Mouse (Mus musculus) heart, embryonic 12.5 days (tissue): ENCODE measurements at regions not wholly inside any gene's neighbourhood (a gene's known extent, or its start where the extent isn't known, plus 50 kb on each side); places are given as distances from the start of the nearest gene placed in this dataset.

Experiments used
- ATAC-seq: fragments of 200-750 bp; cut with Nextera tagmentation; 2 replicates; pipeline ENCODE4 v1.8.0; 2017; ENCODE audit warnings: moderate TSS enrichment, moderate library complexity; ENCODE audit not compliant: insufficient number of reproducible peaks, low FRiP score
- H3K27ac ChIP-seq: fragments of 300-500 bp; sonication (generic); 2 replicates; pipeline ENCODE4 v1.5.1; 2016; ENCODE audit warnings: mild to moderate bottlenecking, moderate library complexity; ENCODE audit not compliant: poor library complexity, severe bottlenecking
- H3K27me3 ChIP-seq: fragments of 300-500 bp; sonication (generic); replicated peaks from 2 replicates; pipeline ENCODE4 v1.6.1; 2016; ENCODE audit warnings: mild to moderate bottlenecking, moderate library complexity
- H3K36me3 ChIP-seq: fragments of 300-500 bp; sonication (generic); 2 replicates; pipeline ENCODE4 v1.6.1; 2016; ENCODE audit warnings: mild to moderate bottlenecking, moderate library complexity
- H3K4me1 ChIP-seq: fragments of 300-500 bp; sonication (generic); replicated peaks from 2 replicates; pipeline ENCODE4 v1.6.1; 2016; ENCODE audit warnings: mild to moderate bottlenecking
- H3K4me2 ChIP-seq: fragments of 300-500 bp; sonication (generic); 2 replicates; pipeline ENCODE4 v1.6.1; 2016; ENCODE audit warnings: mild to moderate bottlenecking, moderate library complexity
- H3K4me3 ChIP-seq: fragments of 300-500 bp; sonication (generic); 2 replicates; pipeline ENCODE4 v1.5.1; 2016; ENCODE audit warnings: mild to moderate bottlenecking
- H3K9ac ChIP-seq: fragments of 300-500 bp; sonication (generic); 2 replicates; pipeline ENCODE4 v1.6.1; 2016; ENCODE audit warnings: mild to moderate bottlenecking, moderate library complexity
- H3K9me3 ChIP-seq: fragments of 300-500 bp; sonication (generic); replicated peaks from 2 replicates; pipeline ENCODE4 v1.6.1; 2016; ENCODE audit warnings: mild to moderate bottlenecking, moderate library complexity
- WGBS: fragments of 180-500 bp; shearing (Covaris S2); methylation state at CpG from one replicate; pipeline ENCODE4 v1.1.7; 2016; 5-methylcytosine and 5-hydroxymethylcytosine counted together

DNA sequence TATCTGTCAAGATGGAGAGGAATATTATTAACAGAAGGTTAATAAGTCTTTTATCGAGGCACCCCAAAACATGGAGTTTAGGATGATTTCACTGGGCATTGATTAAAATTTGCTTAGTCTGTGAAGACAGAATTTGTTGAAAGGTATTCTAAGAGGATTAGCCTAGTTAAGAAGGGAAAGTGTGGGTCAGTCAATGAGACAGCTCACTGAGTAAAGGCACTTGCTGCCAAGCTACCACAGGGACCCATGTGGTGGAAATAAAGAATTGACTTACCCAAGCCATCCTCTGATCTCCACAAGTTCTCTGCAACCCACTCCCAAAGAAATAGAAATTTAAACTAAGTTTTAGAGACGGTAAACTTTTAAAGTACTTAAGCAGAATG, 63.0 kb upstream of the Man1a2 start:
- Histone ChIP-seq H3K4me1 (peaks cover 20% of the 10 kb centered on the region), H3K27me3 (no peaks in the 10 kb centered on the region), H3K27ac (no peak overlapping the region), H3K9me3 (no peaks in the 10 kb centered on the region), H3K4me2 (no peak overlapping the region), H3K4me3 (no peak overlapping the region), H3K36me3 (no peaks in the 10 kb centered on the region), H3K9ac (no peak overlapping the region)
- 59% methylated on average over 2 of the region's 2 CpGs for WGBS
- ATAC-seq, result no peak

DNA sequence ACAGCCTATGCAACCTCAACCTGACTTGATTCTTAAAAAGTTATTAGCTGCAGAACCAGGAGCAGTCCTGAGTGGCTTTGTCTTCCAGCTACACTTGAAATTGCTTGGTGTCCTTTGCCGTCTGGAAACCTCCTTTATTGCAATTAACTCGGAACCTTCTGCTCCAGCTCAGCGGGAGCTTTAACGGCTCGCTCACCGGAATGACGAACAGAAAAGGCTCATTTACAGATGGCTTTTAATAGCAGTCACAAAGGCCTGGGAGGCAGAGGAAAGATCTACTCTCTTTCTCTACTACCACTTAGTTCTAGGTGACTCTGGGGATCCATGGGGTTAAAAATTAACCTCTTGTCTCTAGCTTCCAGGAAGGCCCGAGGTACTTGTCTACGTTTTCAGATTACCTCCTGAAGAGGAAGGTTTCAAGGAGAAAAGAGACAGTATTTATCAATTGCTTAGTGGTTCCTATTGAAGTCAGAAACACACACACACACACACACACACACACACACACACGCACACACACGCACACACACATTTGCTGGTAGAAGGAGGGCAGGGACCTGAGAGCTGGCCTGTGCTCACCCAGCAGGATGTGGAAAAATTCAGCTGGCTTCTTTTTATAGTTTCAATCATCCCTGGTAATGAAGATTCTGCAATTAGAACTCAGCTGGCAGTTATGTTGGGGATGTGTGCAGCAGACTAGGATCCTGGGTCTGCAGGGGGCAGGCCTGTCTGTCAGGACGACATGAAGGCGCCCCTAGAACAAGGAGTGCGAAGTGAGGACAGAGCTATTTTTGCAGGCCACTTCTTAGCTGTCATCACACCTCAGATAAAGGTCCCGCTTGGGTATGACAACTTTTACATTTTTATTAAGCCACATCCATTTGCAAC, 62.4 kb upstream of the Man1a2 start:
- ATAC-seq, result peak; percentile 80
- Histone ChIP-seq H3K9ac (no peak overlapping the region), H3K9me3 (no peaks in the 10 kb centered on the region), H3K27me3 (no peaks in the 10 kb centered on the region), H3K27ac (peak overlapping the region; percentile 81), H3K36me3 (no peaks in the 10 kb centered on the region), H3K4me1 (peaks cover 20% of the 10 kb centered on the region), H3K4me2 (peak overlapping the region; percentile 24), H3K4me3 (no peak overlapping the region)
- WGBS, result 42% methylated on average over 15 of the region's 15 CpGs

DNA sequence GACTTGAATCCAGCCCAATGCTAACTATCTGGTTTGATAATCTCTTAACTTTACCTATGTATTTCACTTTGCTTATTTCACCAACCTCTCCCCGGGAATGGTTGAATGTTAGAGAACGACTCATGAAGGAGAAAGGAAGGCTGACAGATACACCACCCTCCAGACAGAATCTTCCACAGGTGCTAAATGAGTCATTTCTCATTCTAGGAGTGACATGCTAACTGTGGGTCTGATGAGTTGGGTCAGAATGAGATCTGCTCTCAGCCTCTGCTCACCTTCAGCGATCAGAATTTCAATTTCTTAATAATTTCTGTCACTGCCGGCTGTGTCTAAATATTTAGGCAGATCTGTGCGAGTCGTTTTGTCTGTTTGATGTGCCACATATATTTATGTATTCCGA, 52.4 kb upstream of the Man1a2 start:
- Histone ChIP-seq H3K27me3 (no peaks in the 10 kb centered on the region), H3K4me2 (no peak overlapping the region), H3K4me3 (no peak overlapping the region), H3K9ac (no peak overlapping the region), H3K36me3 (no peaks in the 10 kb centered on the region), H3K4me1 (peaks cover 7% of the 10 kb centered on the region; the same call in 1 of the 2 replicates), H3K27ac (no peak overlapping the region), H3K9me3 (no peaks in the 10 kb centered on the region)
- ATAC-seq, result no peak
- 84% methylated on average over 7 of the region's 7 CpGs for WGBS

DNA sequence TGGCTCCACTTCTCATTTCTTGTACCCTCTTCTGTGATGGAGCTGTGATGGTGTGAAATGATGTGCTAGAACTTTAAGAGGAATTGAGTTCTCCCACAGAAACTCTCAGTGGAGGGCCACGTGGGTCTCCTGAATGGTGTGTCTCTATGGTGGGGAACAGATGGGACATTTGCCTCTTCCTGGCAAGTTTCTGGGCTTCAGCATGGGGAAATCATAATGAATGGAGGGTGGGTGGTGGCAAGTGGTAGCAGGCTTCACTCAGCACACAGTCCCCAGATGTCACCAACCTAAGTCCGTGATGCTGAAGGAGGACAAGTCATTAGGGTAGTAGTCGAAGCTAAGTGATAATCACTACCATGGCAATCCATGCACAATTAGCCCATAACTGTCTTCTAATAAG, 51.2 kb upstream of the Man1a2 start:
- no peaks in the 10 kb centered on the region for H3K27me3 ChIP-seq
- WGBS, result 72% methylated on average over 3 of the region's 3 CpGs
- no peak overlapping the region for H3K9ac ChIP-seq
- no peak overlapping the region for H3K27ac ChIP-seq
- no peaks in the 10 kb centered on the region for H3K9me3 ChIP-seq
- no peaks in the 10 kb centered on the region for H3K36me3 ChIP-seq
- ATAC-seq, result no peak
- H3K4me3 ChIP-seq, result no peak overlapping the region
- no peak overlapping the region for H3K4me2 ChIP-seq
- peaks cover 7% of the 10 kb centered on the region; the same call in 1 of the 2 replicates for H3K4me1 ChIP-seq
